Mouse (Mus musculus): ENCODE measurements at regions not wholly inside any gene's neighbourhood (a gene's known extent, or its start where the extent isn't known, plus 50 kb on each side); places are given as distances from the start of the nearest gene placed in this dataset.

GRCm38 (mm10) chr13:29006467-29006866, 53.0 kb upstream of the Sox4 start:
- TF ChIP-seq POLR2A (IDR thresholded peaks at IDR 0.05; ENCODE audit: borderline replicate concordance, extremely low read depth, insufficient read depth, insufficient read length, poor library complexity, severe bottlenecking) (no peak), CTCF (IDR thresholded peaks at IDR 0.05; ENCODE audit: borderline replicate concordance, extremely low read depth, insufficient read depth, insufficient read length) (no peak)

Data from brain, embryonic 14.5 days (tissue).